Mouse (Mus musculus): ENCODE results near the gene Tenm3.

Gene Tenm3

GRCm38 (mm10) chr8:48655381-48656043 is 188.2 kb downstream of the Tenm3 start:
- DNase-seq = no peak

GRCm38 (mm10) chr8:48649845-48650244 is 193.9 kb downstream of the Tenm3 start:
- DNase-seq = no peak

GRCm38 (mm10) chr8:48649415-48649814 is 194.3 kb downstream of the Tenm3 start:
- no peak for DNase-seq

- no peak for DNase-seq
These were observed 197.6 kb downstream of the Tenm3 start for GRCm38 (mm10) chr8:48646110-48646509.

- DNase-seq = no peak
These were observed 205.6 kb downstream of the Tenm3 start for GRCm38 (mm10) chr8:48638129-48638528.

GRCm38 (mm10) chr8:48636979-48637378 is 206.8 kb downstream of the Tenm3 start:
- DNase-seq = no peak

- no peak for DNase-seq
These were observed 207.9 kb downstream of the Tenm3 start for GRCm38 (mm10) chr8:48635815-48636214.

- no peak for DNase-seq
These were observed 210.3 kb downstream of the Tenm3 start for GRCm38 (mm10) chr8:48633426-48633825.

- no peak for DNase-seq
These were observed 221.1 kb downstream of the Tenm3 start for GRCm38 (mm10) chr8:48622517-48623153.

GRCm38 (mm10) chr8:48615088-48615487 is 228.7 kb downstream of the Tenm3 start:
- DNase-seq = no peak

- DNase-seq = no peak
These were observed 231.7 kb downstream of the Tenm3 start for GRCm38 (mm10) chr8:48611934-48612512.

GRCm38 (mm10) chr8:48611126-48611525 is 232.6 kb downstream of the Tenm3 start:
- no peak for DNase-seq

GRCm38 (mm10) chr8:48610316-48610715 is 233.4 kb downstream of the Tenm3 start:
- no peak for DNase-seq

GRCm38 (mm10) chr8:48609684-48610083 is 234.1 kb downstream of the Tenm3 start:
- DNase-seq = no peak

- DNase-seq = no peak
These were observed 239.4 kb downstream of the Tenm3 start for GRCm38 (mm10) chr8:48604190-48604897.

GRCm38 (mm10) chr8:48603165-48603840 is 240.4 kb downstream of the Tenm3 start:
- DNase-seq = no peak

- no peak for DNase-seq
These were observed 242.1 kb downstream of the Tenm3 start for GRCm38 (mm10) chr8:48601621-48602020.

- no peak for DNase-seq
These were observed 244.7 kb downstream of the Tenm3 start for GRCm38 (mm10) chr8:48599028-48599427.

- no peak for DNase-seq
These were observed 247.4 kb downstream of the Tenm3 start for GRCm38 (mm10) chr8:48596332-48596731.

GRCm38 (mm10) chr8:48591818-48592217 is 251.9 kb downstream of the Tenm3 start:
- DNase-seq = no peak

GRCm38 (mm10) chr8:48579732-48580131 is 264.0 kb downstream of the Tenm3 start:
- no peak for DNase-seq

GRCm38 (mm10) chr8:48579144-48579543 is 264.6 kb downstream of the Tenm3 start:
- no peak for DNase-seq

GRCm38 (mm10) chr8:48572941-48573340 is 270.8 kb downstream of the Tenm3 start:
- DNase-seq = no peak

All from thymus, postnatal 4 days (tissue).